Mouse (Mus musculus): ENCODE data around the gene Cnpy1. TPM values are rescaled to one million over a fixed set of nuclear protein-coding genes. Genes with fewer than 3 reads are reported as not detected.

Gene Cnpy1
- polyA plus RNA-seq, 1 experiment from 2014 or later, result 0.10 TPM

DNA sequence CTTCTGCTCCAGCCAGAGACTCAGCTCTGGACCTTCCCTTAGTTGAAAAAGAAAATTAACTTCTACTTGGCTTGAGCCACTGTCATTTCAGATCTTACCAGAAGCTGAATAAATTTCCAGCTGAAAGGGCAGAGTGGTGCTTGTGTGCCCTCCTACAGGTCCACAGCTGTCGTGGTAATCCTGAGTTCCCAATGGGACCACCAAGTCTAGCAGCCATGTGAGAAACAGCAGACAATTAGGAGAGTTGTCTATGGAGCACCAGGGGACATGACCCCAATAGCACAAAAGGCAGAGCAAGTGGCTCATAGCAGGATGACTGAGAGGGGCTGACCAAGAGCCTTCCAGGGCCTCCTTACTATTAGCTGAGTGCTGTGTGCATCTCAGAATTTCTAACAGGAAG lies 18.2 kb upstream of the Cnpy1 start:
- no peaks in the 10 kb centered on the region for H3K9me3 ChIP-seq (replicated peaks)
- no peak overlapping the region for H3K27ac ChIP-seq (ENCODE audit: poor library complexity, severe bottlenecking)
- no peak overlapping the region for H3K4me3 ChIP-seq
- no peak overlapping the region for H3K9ac ChIP-seq
- no peak overlapping the region for H3K4me2 ChIP-seq
- no peak for ATAC-seq (ENCODE audit: insufficient number of reproducible peaks, low FRiP score)
- H3K4me1 ChIP-seq (replicated peaks), result no peaks in the 10 kb centered on the region
- H3K27me3 ChIP-seq (replicated peaks), result peaks cover 16% of the 10 kb centered on the region
- 61% methylated on average over 1 of the region's 1 CpGs for WGBS
- no peaks in the 10 kb centered on the region for H3K36me3 ChIP-seq

GRCm38 (mm10) chr5:28262070-28262469 lies 16.5 kb upstream of the Cnpy1 start:
- no peaks in the 10 kb centered on the region for H3K4me1 ChIP-seq (replicated peaks)
- H3K9ac ChIP-seq, result no peak overlapping the region
- no peak overlapping the region for H3K4me2 ChIP-seq
- ATAC-seq (ENCODE audit: insufficient number of reproducible peaks, low FRiP score), result no peak
- H3K27me3 ChIP-seq (replicated peaks), result peaks cover 23% of the 10 kb centered on the region
- no peak overlapping the region for H3K4me3 ChIP-seq
- WGBS, result 75% methylated on average over 5 of the region's 5 CpGs
- no peaks in the 10 kb centered on the region for H3K9me3 ChIP-seq (replicated peaks)
- H3K36me3 ChIP-seq, result no peaks in the 10 kb centered on the region
- no peak overlapping the region for H3K27ac ChIP-seq (ENCODE audit: poor library complexity, severe bottlenecking)

- WGBS, result 75% methylated on average over 1 of the region's 1 CpGs
- H3K27ac ChIP-seq (ENCODE audit: poor library complexity, severe bottlenecking), result no peak overlapping the region
- ATAC-seq (ENCODE audit: insufficient number of reproducible peaks, low FRiP score), result no peak
- no peak overlapping the region for H3K9ac ChIP-seq
- H3K4me1 ChIP-seq (replicated peaks), result no peaks in the 10 kb centered on the region
- no peaks in the 10 kb centered on the region for H3K36me3 ChIP-seq
- H3K27me3 ChIP-seq (replicated peaks), result peaks cover 23% of the 10 kb centered on the region
- H3K4me3 ChIP-seq, result no peak overlapping the region
- no peaks in the 10 kb centered on the region for H3K9me3 ChIP-seq (replicated peaks)
- no peak overlapping the region for H3K4me2 ChIP-seq
Observed at GRCm38 (mm10) chr5:28259939-28260338, 14.3 kb upstream of the Cnpy1 start.

DNA sequence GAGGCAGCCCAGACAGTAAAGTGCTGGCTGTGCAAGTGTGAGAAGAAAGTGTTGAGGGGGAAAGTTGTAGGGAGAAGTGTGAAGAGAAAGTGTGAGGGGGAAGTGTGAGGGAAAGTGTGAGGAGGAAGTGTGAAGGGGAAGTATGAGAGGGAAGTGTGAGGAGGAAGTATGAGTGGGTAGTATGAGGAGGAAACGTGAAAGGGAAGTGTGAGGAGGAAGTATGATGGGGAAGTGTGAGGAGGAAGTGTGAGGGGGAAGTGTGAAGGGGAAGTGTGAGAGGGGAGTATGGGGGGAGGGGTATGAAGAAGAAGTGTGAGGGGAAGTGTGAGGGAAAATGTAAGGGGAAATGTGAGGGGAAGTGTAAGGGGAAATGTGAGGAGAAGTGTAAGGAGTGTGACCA lies 13.8 kb upstream of the Cnpy1 start:
- Histone ChIP-seq H3K27ac (ENCODE audit: poor library complexity, severe bottlenecking) (no peak overlapping the region), H3K4me1 (replicated peaks) (no peaks in the 10 kb centered on the region), H3K4me2 (no peak overlapping the region), H3K36me3 (no peaks in the 10 kb centered on the region), H3K9me3 (replicated peaks) (no peaks in the 10 kb centered on the region), H3K9ac (no peak overlapping the region), H3K4me3 (no peak overlapping the region), H3K27me3 (replicated peaks) (peaks cover 23% of the 10 kb centered on the region)
- no peak for ATAC-seq (ENCODE audit: insufficient number of reproducible peaks, low FRiP score)
- WGBS, result 27% methylated on average over 1 of the region's 1 CpGs

DNA sequence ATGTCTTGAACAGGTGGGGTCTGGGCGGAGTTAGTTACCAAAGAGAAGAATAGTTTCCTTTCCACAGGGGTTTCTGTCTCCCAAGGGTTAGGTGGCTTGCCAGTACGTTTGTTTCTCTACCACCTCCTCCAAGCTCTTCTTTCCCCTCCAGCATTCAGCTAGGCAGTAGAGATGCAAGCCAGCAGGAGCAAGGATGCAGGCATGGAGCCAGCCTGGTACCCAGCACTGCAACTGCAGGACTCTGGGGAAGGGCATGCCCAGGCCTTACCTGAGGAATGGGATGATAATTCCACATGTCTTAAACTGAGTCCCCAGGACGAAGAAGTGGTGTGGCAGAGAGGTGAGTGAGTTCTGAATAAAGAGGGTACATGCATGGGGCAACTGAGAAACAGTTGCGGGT lies 12.2 kb upstream of the Cnpy1 start:
- Histone ChIP-seq H3K9me3 (replicated peaks) (no peaks in the 10 kb centered on the region), H3K4me2 (no peak overlapping the region), H3K27ac (ENCODE audit: poor library complexity, severe bottlenecking) (no peak overlapping the region), H3K36me3 (no peaks in the 10 kb centered on the region), H3K4me1 (replicated peaks) (no peaks in the 10 kb centered on the region), H3K4me3 (no peak overlapping the region), H3K9ac (no peak overlapping the region), H3K27me3 (replicated peaks) (peaks cover 23% of the 10 kb centered on the region)
- no peak for ATAC-seq (ENCODE audit: insufficient number of reproducible peaks, low FRiP score)
- 76% methylated on average over 4 of the region's 4 CpGs for WGBS

GRCm38 (mm10) chr5:28252999-28253398 lies 7.4 kb upstream of the Cnpy1 start:
- H3K27ac ChIP-seq (ENCODE audit: poor library complexity, severe bottlenecking), result no peak overlapping the region
- 78% methylated on average over 4 of the region's 4 CpGs for WGBS
- no peaks in the 10 kb centered on the region for H3K4me1 ChIP-seq (replicated peaks)
- no peak overlapping the region for H3K4me3 ChIP-seq
- peaks cover 9% of the 10 kb centered on the region; the same call in 1 of the 2 replicates for H3K27me3 ChIP-seq (replicated peaks)
- no peak overlapping the region for H3K9ac ChIP-seq
- no peaks in the 10 kb centered on the region for H3K36me3 ChIP-seq
- H3K4me2 ChIP-seq, result no peak overlapping the region
- no peaks in the 10 kb centered on the region for H3K9me3 ChIP-seq (replicated peaks)
- no peak for ATAC-seq (ENCODE audit: insufficient number of reproducible peaks, low FRiP score)

DNA sequence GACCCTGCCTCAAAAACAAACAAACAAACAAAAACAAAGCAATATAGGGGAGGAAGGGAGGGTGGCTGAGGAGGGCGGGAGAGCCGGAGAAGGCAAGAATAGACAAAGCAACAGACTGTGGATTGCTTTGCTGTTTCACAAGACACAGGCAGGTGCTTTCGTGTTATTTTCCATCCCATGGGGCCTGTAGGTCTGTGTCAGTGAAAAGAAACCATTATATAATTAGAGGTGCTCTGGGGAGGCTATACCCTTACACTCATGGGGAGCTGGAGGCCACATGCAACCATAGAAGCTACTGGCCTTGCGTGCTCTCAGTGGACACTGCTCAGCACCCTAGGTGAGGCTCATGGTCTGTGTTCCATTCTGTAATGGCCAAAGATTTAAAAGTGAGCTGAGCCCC lies 6.7 kb upstream of the Cnpy1 start:
- H3K9me3 ChIP-seq (replicated peaks), result no peaks in the 10 kb centered on the region
- WGBS, result 79% methylated on average over 4 of the region's 4 CpGs
- H3K9ac ChIP-seq, result no peak overlapping the region
- H3K36me3 ChIP-seq, result no peaks in the 10 kb centered on the region
- H3K4me3 ChIP-seq, result no peak overlapping the region
- peaks cover 14% of the 10 kb centered on the region; the same call in 1 of the 2 replicates for H3K27me3 ChIP-seq (replicated peaks)
- no peak overlapping the region for H3K27ac ChIP-seq (ENCODE audit: poor library complexity, severe bottlenecking)
- H3K4me2 ChIP-seq, result no peak overlapping the region
- H3K4me1 ChIP-seq (replicated peaks), result no peaks in the 10 kb centered on the region
- ATAC-seq (ENCODE audit: insufficient number of reproducible peaks, low FRiP score), result no peak

- H3K27me3 ChIP-seq (replicated peaks), result peaks cover 14% of the 10 kb centered on the region; the same call in 1 of the 2 replicates
- no peaks in the 10 kb centered on the region for H3K9me3 ChIP-seq (replicated peaks)
- WGBS, result 66% methylated on average over 4 of the region's 4 CpGs
- H3K27ac ChIP-seq (ENCODE audit: poor library complexity, severe bottlenecking), result no peak overlapping the region
- no peak overlapping the region for H3K4me3 ChIP-seq
- H3K9ac ChIP-seq, result no peak overlapping the region
- H3K36me3 ChIP-seq, result no peaks in the 10 kb centered on the region
- H3K4me2 ChIP-seq, result no peak overlapping the region
- H3K4me1 ChIP-seq (replicated peaks), result no peaks in the 10 kb centered on the region
- no peak for ATAC-seq (ENCODE audit: insufficient number of reproducible peaks, low FRiP score)
Observed at GRCm38 (mm10) chr5:28251211-28251764, 5.7 kb upstream of the Cnpy1 start.

GRCm38 (mm10) chr5:28250479-28250878 lies 4.9 kb upstream of the Cnpy1 start:
- no peak overlapping the region for H3K9ac ChIP-seq
- 96% methylated on average over 2 of the region's 2 CpGs for WGBS
- ATAC-seq (ENCODE audit: insufficient number of reproducible peaks, low FRiP score), result no peak
- H3K4me3 ChIP-seq, result no peak overlapping the region
- H3K4me1 ChIP-seq (replicated peaks), result no peaks in the 10 kb centered on the region
- no peak overlapping the region for H3K27ac ChIP-seq (ENCODE audit: poor library complexity, severe bottlenecking)
- no peak overlapping the region for H3K4me2 ChIP-seq
- H3K36me3 ChIP-seq, result no peaks in the 10 kb centered on the region
- H3K9me3 ChIP-seq (replicated peaks), result no peaks in the 10 kb centered on the region
- peaks cover 14% of the 10 kb centered on the region; the same call in 1 of the 2 replicates for H3K27me3 ChIP-seq (replicated peaks)

GRCm38 (mm10) chr5:28245121-28245520 lies 485 bp downstream of the Cnpy1 start:
- Histone ChIP-seq H3K4me3 (no peak overlapping the region), H3K36me3 (no peaks in the 10 kb centered on the region), H3K4me1 (replicated peaks) (no peaks in the 10 kb centered on the region), H3K9ac (no peak overlapping the region), H3K27ac (ENCODE audit: poor library complexity, severe bottlenecking) (no peak overlapping the region), H3K9me3 (replicated peaks) (no peaks in the 10 kb centered on the region), H3K27me3 (replicated peaks) (peaks cover 14% of the 10 kb centered on the region; the same call in 1 of the 2 replicates), H3K4me2 (no peak overlapping the region)
- no peak for ATAC-seq (ENCODE audit: insufficient number of reproducible peaks, low FRiP score)
- WGBS, result 56% methylated on average over 4 of the region's 4 CpGs

DNA sequence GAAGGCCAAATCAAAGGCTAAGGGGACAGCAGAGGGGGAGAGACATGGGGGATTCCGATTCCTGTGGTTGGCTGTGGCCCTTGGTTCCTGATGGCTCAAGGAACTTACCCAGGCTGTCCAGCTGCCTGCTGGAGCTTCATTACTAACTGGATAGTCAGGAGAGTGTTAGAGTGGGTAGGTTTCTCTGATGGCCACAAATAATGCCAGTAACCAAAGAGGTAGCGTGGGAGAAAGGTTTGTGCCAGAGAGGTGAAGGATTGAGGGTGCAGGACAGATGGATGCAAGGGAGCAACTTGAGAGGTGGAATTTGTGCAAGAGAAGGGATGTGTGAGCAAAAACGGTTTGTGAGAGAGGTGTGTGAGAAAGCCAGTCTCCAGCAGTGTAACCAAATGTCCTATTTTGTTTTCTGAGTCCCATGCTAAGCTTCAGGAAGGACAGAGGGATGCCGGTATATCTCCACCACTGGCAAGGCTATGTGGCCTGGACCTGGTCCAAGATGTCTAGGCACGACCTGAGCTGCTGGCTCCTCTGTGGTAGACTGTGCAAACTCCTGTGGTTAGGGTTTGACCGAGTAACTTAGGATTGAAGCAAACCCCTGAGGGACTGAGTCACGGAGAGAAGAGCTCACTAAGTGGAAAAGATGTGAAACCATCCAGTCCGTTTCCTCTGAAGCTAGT lies 2.0 kb downstream of the Cnpy1 start:
- Histone ChIP-seq H3K4me3 (no peak overlapping the region), H3K4me2 (no peak overlapping the region), H3K27ac (ENCODE audit: poor library complexity, severe bottlenecking) (no peak overlapping the region), H3K36me3 (no peaks in the 10 kb centered on the region), H3K4me1 (replicated peaks) (no peaks in the 10 kb centered on the region), H3K9ac (no peak overlapping the region), H3K27me3 (replicated peaks) (peaks cover 7% of the 10 kb centered on the region; the same call in 1 of the 2 replicates), H3K9me3 (replicated peaks) (no peaks in the 10 kb centered on the region)
- no peak for ATAC-seq (ENCODE audit: insufficient number of reproducible peaks, low FRiP score)
- 66% methylated on average over 8 of the region's 8 CpGs for WGBS

- Histone ChIP-seq H3K27ac (ENCODE audit: poor library complexity, severe bottlenecking) (no peak overlapping the region), H3K27me3 (replicated peaks) (peaks cover 5% of the 10 kb centered on the region; the same call in 1 of the 2 replicates), H3K4me1 (replicated peaks) (peaks cover 7% of the 10 kb centered on the region; the same call in 1 of the 2 replicates), H3K4me3 (no peak overlapping the region), H3K9me3 (replicated peaks) (no peaks in the 10 kb centered on the region), H3K4me2 (no peak overlapping the region), H3K36me3 (no peaks in the 10 kb centered on the region), H3K9ac (no peak overlapping the region)
- WGBS, result 74% methylated on average over 4 of the region's 4 CpGs
- ATAC-seq (ENCODE audit: insufficient number of reproducible peaks, low FRiP score), result no peak
Observed at GRCm38 (mm10) chr5:28241423-28241822, 4.2 kb downstream of the Cnpy1 start.

All from heart, embryonic 12.5 days (tissue).